Mouse (Mus musculus) bone marrow, adult 2 months (tissue): Measurements from ENCODE around the gene Plekhj1.

Experiments
- CTCF ChIP-seq: fragments of 200-500 bp; IDR thresholded peaks from 2 replicates; pipeline ENCODE4 v1.5.1; 2011; ENCODE audit warnings: low read length, control low read depth; ENCODE audit not compliant: control insufficient read depth, insufficient read depth
- POLR2A ChIP-seq: fragments of 200-500 bp; IDR thresholded peaks from 2 replicates; pipeline ENCODE4 v1.6.1; 2011; ENCODE audit warnings: low read depth, mild to moderate bottlenecking, control low read depth, low read length, borderline replicate concordance; ENCODE audit not compliant: control insufficient read depth

DNA sequence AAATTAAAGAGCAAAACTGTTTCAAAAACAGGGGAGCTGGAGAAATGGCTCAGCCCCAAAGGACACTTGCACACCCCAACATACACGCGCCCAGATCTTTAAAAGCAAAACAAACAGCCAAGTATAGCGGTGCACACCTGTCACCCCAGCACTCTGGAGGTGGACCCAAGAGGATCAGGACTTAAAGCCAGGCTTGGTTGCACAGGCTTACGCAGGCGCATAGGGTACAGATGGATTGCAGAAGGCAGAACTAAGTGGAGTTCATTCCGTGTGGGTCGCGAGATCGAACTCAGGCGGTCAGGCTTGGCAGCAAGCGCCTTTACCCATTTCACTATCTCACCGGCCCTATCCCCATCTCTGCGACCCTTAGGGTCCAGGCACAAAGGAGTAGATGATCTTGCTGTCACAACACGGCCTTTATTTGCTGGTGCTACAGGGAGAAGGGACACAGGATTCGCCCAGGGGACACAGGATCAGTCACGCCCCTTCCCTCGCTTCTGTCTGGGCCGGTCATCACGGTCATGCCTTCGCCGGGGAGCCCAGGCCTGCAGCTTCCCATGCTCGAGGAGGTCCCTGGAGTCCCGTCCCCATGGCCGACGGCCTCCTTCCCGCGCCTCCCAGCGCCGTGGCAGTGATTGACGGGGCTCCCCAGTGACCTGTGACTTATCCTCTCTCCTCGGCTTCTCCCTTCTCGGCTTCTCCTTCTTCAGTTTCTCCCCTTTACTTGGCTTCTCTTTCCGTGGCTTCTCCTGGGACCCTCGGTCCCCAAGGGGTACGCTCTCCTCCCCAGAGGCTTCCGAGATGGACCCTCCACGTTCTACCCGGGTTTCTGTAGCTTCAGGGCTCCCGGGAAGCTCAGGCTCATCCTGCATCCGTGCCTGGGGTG is 9.9 kb upstream of the Plekhj1 start:
- TF ChIP-seq CTCF (no peak), POLR2A (no peak)
